8 mouse cellular contexts compared by ENCODE assay signal in the genomic region with DNA sequence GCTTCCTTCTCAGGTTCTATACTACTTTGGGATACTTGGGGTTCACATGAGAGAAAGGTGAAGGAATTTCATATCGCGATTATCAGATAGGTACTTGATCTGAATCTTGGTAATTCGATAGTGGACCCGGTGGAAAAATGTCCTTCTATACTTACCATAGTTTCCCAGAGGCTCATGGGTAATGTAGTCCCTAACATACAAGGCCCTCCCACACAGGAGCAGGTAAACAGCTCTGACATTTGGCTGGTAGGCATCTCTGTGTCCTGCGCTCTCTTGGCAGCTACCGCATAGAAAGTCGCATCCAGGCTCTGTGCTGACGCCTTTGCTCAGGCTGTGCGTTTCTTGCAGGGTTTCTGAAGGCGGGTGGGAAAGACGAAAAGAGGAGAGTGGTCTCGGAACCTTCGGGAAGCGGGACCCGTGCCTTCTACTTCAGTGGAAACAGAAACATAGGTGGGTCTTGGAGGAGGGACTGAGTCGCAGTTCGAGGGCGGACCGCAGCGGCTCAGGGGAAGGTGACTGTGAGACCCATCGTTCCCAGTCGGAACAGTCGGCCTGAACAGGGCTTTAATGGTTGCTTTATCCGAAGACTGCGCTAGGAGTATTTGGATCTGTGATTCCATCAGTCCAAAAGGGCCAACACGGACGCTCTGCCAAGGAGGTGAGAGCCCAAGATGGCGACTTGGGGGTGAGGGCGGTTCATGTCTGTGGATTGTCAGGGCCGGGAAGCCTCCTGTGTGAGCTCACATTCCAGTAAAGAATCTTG. TPM values are rescaled to one million over a fixed set of nuclear protein-coding genes. Genes with fewer than 3 reads are reported as not detected.
DNase-seq lines count a peak whose midpoint lies in the region; ATAC-seq and TF ChIP-seq lines count a peak whose summit lies in the region.

Gene Zfp949, plus strand, starts transcription at position 170 of the 763 bp plus-strand sequence.

- peak within 1 kb of the TSS; percentile 77 for H3K4me3 ChIP-seq in embryonic facial prominence, embryonic 13.5 days
- peak within 1 kb of the TSS; percentile 69 for H3K4me3 ChIP-seq in limb, embryonic 10.5 days
- H3K4me3 ChIP-seq in midbrain, embryonic 12.5 days, result peak within 1 kb of the TSS; percentile 77
- H3K4me3 ChIP-seq in small intestine, adult 2 months (ENCODE audit: low read depth, low read length), result peak within 1 kb of the TSS; percentile 76

- H3K27me3 ChIP-seq in embryonic facial prominence, embryonic 13.5 days, result no peaks in the 10 kb centered on the region
- H3K27me3 ChIP-seq in limb, embryonic 10.5 days (ENCODE audit: low read depth, poor library complexity, severe bottlenecking), result no peaks in the 10 kb centered on the region
- no peaks in the 10 kb centered on the region for H3K27me3 ChIP-seq in midbrain, embryonic 12.5 days
- H3K27me3 ChIP-seq in small intestine, adult 2 months (ENCODE audit: control insufficient read depth, insufficient read depth, low read length), result no peaks in the 10 kb centered on the region

- peaks cover 16% of the 10 kb centered on the region for H3K4me1 ChIP-seq in embryonic facial prominence, embryonic 13.5 days
- H3K4me1 ChIP-seq in limb, embryonic 10.5 days, result peaks cover 21% of the 10 kb centered on the region
- H3K4me1 ChIP-seq in midbrain, embryonic 12.5 days, result peaks cover 17% of the 10 kb centered on the region
- H3K4me1 ChIP-seq in small intestine, adult 2 months (ENCODE audit: control insufficient read depth, insufficient read depth, insufficient read length, low read length), result peaks cover 2% of the 10 kb centered on the region; the same call in 1 of the 2 replicates

- under 1% methylated on average over 30 of the region's 30 CpGs for WGBS in embryonic facial prominence, embryonic 13.5 days
- under 1% methylated on average over 30 of the region's 30 CpGs for WGBS in limb, embryonic 10.5 days
- under 1% methylated on average over 30 of the region's 30 CpGs for WGBS in midbrain, embryonic 12.5 days
- WGBS in small intestine, adult 2 months, result under 1% methylated on average over 30 of the region's 30 CpGs

- ATAC-seq in embryonic facial prominence, embryonic 13.5 days (ENCODE audit: insufficient number of reproducible peaks, insufficient read depth, low FRiP score, low TSS enrichment, low read depth), result peak; percentile 89
- peak; percentile 93 for ATAC-seq in midbrain, embryonic 12.5 days (ENCODE audit: low FRiP score, low read depth)

- peak within 1 kb of the TSS; percentile 86 for H3K27ac ChIP-seq in embryonic facial prominence, embryonic 13.5 days
- H3K27ac ChIP-seq in limb, embryonic 10.5 days, result peak within 1 kb of the TSS; percentile 85
- peak within 1 kb of the TSS; percentile 70 for H3K27ac ChIP-seq in midbrain, embryonic 12.5 days (replicated peaks)
- H3K27ac ChIP-seq in small intestine, adult 2 months (ENCODE audit: insufficient read depth, low read depth, low read length), result peak within 1 kb of the TSS; percentile 57

- peak within 1 kb of the TSS; percentile 62 for H3K4me2 ChIP-seq in embryonic facial prominence, embryonic 13.5 days
- peak within 1 kb of the TSS; percentile 66 for H3K4me2 ChIP-seq in midbrain, embryonic 12.5 days (replicated peaks)

- DNase-seq in 416B (ENCODE audit: low read depth), result peak; percentile 95
- peak in 1 of 2 experiments; percentile 20 for DNase-seq in adrenal gland, postnatal 4 days (ENCODE audit: low spot score in 2 of 2)
- peak; percentile 89 for DNase-seq in heart, adult 18-20 months
- DNase-seq in kidney, adult 18-20 months, result peak; percentile 84
- peak; percentile 69 for DNase-seq in limb, embryonic 10.5 days (ENCODE audit: low spot score)

- no peak for TF ChIP-seq CTCF in small intestine, adult 2 months (IDR thresholded peaks at IDR 0.05; ENCODE audit: extremely low read depth, insufficient read length, insufficient replicate concordance, low read depth, low read length)

- peak within 1 kb of the TSS; percentile 81 for H3K9ac ChIP-seq in embryonic facial prominence, embryonic 13.5 days
- H3K9ac ChIP-seq in midbrain, embryonic 12.5 days (replicated peaks), result peak within 1 kb of the TSS; percentile 71

- H3K9me3 ChIP-seq in embryonic facial prominence, embryonic 13.5 days, result no peaks in the 10 kb centered on the region
- no peaks in the 10 kb centered on the region for H3K9me3 ChIP-seq in limb, embryonic 10.5 days (replicated peaks)
- H3K9me3 ChIP-seq in midbrain, embryonic 12.5 days, result no peaks in the 10 kb centered on the region

- TF ChIP-seq POLR2A in small intestine, adult 2 months (IDR thresholded peaks at IDR 0.05; ENCODE audit: low read depth, low read length), result peak; percentile 62; the same call in 1 of the 2 replicates

- H3K36me3 ChIP-seq in embryonic facial prominence, embryonic 13.5 days, result peaks cover 13% of the 10 kb centered on the region; the same call in 1 of the 2 replicates
- peaks cover 8% of the 10 kb centered on the region for H3K36me3 ChIP-seq in limb, embryonic 10.5 days
- 0 out of 2 replicates have a peak, but pooled peaks cover 8% of the 10 kb centered on the region for H3K36me3 ChIP-seq in midbrain, embryonic 12.5 days
- H3K36me3 ChIP-seq in small intestine, adult 2 months (ENCODE audit: control insufficient read depth, insufficient read depth, low read length), result peaks cover 2% of the 10 kb centered on the region; the same call in 1 of the 2 replicates

RNA-seq across cellular contexts. Expression of gene Zfp949, which starts in this region (rescaled TPM):
- 10 to 100 TPM; 12.8 to 13.7 TPM for total RNA-seq in adrenal gland, postnatal 4 days (2021)
- 13.7 and 17.8 TPM in 2 replicates for polyA plus RNA-seq in embryonic facial prominence, embryonic 13.5 days (2015; fragmentation: Nextera tagmentation; extraction: Ambion mirVana)
- 1 to 10 TPM; 7.6 to 9.0 TPM for total RNA-seq in heart, adult 18-20 months (2021)
- 5.2 and 9.1 TPM in 2 replicates for polyA plus RNA-seq in limb, embryonic 10.5 days (2016; fragmentation: Nextera tagmentation; extraction: Ambion mirVana)
- polyA plus RNA-seq in midbrain, embryonic 12.5 days (2016; fragmentation: Nextera tagmentation; extraction: Ambion mirVana), result 13.2 and 14.1 TPM in 2 replicates
- polyA plus RNA-seq in small intestine, adult 2 months (2012; rRNA removed), result 0.63 and 2.0 TPM in 2 replicates
